Mouse (Mus musculus) left cerebral cortex, adult 9 months (tissue): Measurements from ENCODE around the gene Ltbp1.
A peak's percentile ranks its signal among the peaks of the same experiment; 100 is the strongest.

Experiments used
- DNase-seq, 2 experiments: peaks; one replicate each; pipeline ENCODE4 v3.0.0; 2022; ENCODE audit warnings: low spot score in 2 of 2

Gene Ltbp1

GRCm38 (mm10) chr17:75172685-75173205, 167.4 kb downstream of the Ltbp1 start:
- no peak for DNase-seq

GRCm38 (mm10) chr17:75174501-75174900, 169.1 kb downstream of the Ltbp1 start:
- DNase-seq = no peak

- DNase-seq = peak in 1 of 2 experiments; percentile 29
Observed at GRCm38 (mm10) chr17:75177920-75178867, 172.8 kb downstream of the Ltbp1 start.

GRCm38 (mm10) chr17:75179001-75179400, 173.6 kb downstream of the Ltbp1 start:
- no peak for DNase-seq

- no peak for DNase-seq
Observed at GRCm38 (mm10) chr17:75180301-75180700, 174.9 kb downstream of the Ltbp1 start.

GRCm38 (mm10) chr17:75180956-75181588, 175.7 kb downstream of the Ltbp1 start:
- DNase-seq = no peak

GRCm38 (mm10) chr17:75182319-75183001, 177.1 kb downstream of the Ltbp1 start:
- no peak for DNase-seq

GRCm38 (mm10) chr17:75186732-75187509, 181.6 kb downstream of the Ltbp1 start:
- no peak for DNase-seq

GRCm38 (mm10) chr17:75196952-75197351, 191.6 kb downstream of the Ltbp1 start:
- DNase-seq = no peak

- no peak for DNase-seq
Observed at GRCm38 (mm10) chr17:75198767-75199166, 193.4 kb downstream of the Ltbp1 start.

- no peak for DNase-seq
Observed at GRCm38 (mm10) chr17:75199694-75200093, 194.3 kb downstream of the Ltbp1 start.

- DNase-seq = no peak
Observed at GRCm38 (mm10) chr17:75202314-75202713, 196.9 kb downstream of the Ltbp1 start.

GRCm38 (mm10) chr17:75204065-75204464, 198.7 kb downstream of the Ltbp1 start:
- no peak for DNase-seq

- no peak for DNase-seq
Observed at GRCm38 (mm10) chr17:75206281-75206680, 200.9 kb downstream of the Ltbp1 start.

GRCm38 (mm10) chr17:75208164-75208698, 202.9 kb downstream of the Ltbp1 start:
- DNase-seq = no peak

- no peak for DNase-seq
Observed at GRCm38 (mm10) chr17:75210526-75210925, 205.2 kb downstream of the Ltbp1 start.

GRCm38 (mm10) chr17:75216362-75216761, 211.0 kb downstream of the Ltbp1 start:
- DNase-seq = no peak

- no peak for DNase-seq
Observed at GRCm38 (mm10) chr17:75218700-75219099, 213.3 kb downstream of the Ltbp1 start.

- no peak for DNase-seq
Observed at GRCm38 (mm10) chr17:75228321-75228720, 223.0 kb downstream of the Ltbp1 start.

GRCm38 (mm10) chr17:75233206-75233605, 227.8 kb downstream of the Ltbp1 start:
- no peak for DNase-seq

GRCm38 (mm10) chr17:75233923-75234322, 228.6 kb downstream of the Ltbp1 start:
- DNase-seq = no peak
